Mouse (Mus musculus) forebrain, postnatal 0 days (tissue): ENCODE results near the gene Gm26620. TPM values are rescaled to one million over a fixed set of nuclear protein-coding genes. Genes with fewer than 3 reads are reported as not detected.

Experiments used
- ATAC-seq: fragments of 200-750 bp; cut with Nextera tagmentation; 2 replicates; pipeline ENCODE4 v1.8.0; 2017; ENCODE audit warnings: mild to moderate bottlenecking, moderate library complexity
- DNase-seq: peaks from one replicate; pipeline ENCODE4 v3.0.0-alpha.2; 2015
- H3K27ac ChIP-seq: fragments of 300-500 bp; sonication (generic); 2 replicates; pipeline ENCODE4 v1.5.1; 2014; ENCODE audit warnings: low read depth, mild to moderate bottlenecking, antibody characterized with exemption, low read length, moderate library complexity, mixed read lengths
- H3K27me3 ChIP-seq: fragments of 300-500 bp; sonication (generic); 2 replicates; pipeline ENCODE4 v1.6.1; 2014; ENCODE audit warnings: mild to moderate bottlenecking, low read length, mixed read lengths; ENCODE audit not compliant: insufficient read depth
- H3K36me3 ChIP-seq: fragments of 300-500 bp; sonication (generic); 2 replicates; pipeline ENCODE4 v1.6.1; 2014; ENCODE audit warnings: mild to moderate bottlenecking, moderate library complexity; ENCODE audit not compliant: insufficient read depth
- H3K4me1 ChIP-seq: fragments of 300-500 bp; sonication (generic); 2 replicates; pipeline ENCODE4 v1.6.1; 2014; ENCODE audit warnings: antibody characterized with exemption; ENCODE audit not compliant: insufficient read depth
- H3K4me2 ChIP-seq: fragments of 300-500 bp; sonication (generic); 2 replicates; pipeline ENCODE4 v1.6.1; 2014; ENCODE audit warnings: low read depth, mild to moderate bottlenecking, moderate library complexity
- H3K4me3 ChIP-seq: fragments of 300-500 bp; sonication (generic); 2 replicates; pipeline ENCODE4 v1.5.1; 2014; ENCODE audit warnings: low read depth, low read length, mixed read lengths
- H3K9ac ChIP-seq: fragments of 300-500 bp; sonication (generic); 2 replicates; pipeline ENCODE4 v1.6.1; 2014; ENCODE audit warnings: mild to moderate bottlenecking
- H3K9me3 ChIP-seq: fragments of 300-500 bp; sonication (generic); 2 replicates; pipeline ENCODE4 v1.6.1; 2016; ENCODE audit warnings: low read length
- CTCF ChIP-seq: sonication (generic); IDR thresholded peaks from 2 replicates; pipeline ENCODE4 v1.5.1; 2016; ENCODE audit warnings: antibody characterized with exemption, control low read depth, low read depth
- WGBS: fragments of 180-500 bp; shearing (Covaris S2); extraction: QIAGEN DNeasy Blood & Tissue Kit; methylation state at CpG from one replicate; pipeline ENCODE4 v1.1.7; 2014; 5-methylcytosine and 5-hydroxymethylcytosine counted together
- polyA plus RNA-seq: library from polyadenylated mRNA; unstranded; fragments of >200 nt; fragmentation: Nextera tagmentation; extraction: Ambion mirVana; gene quantifications from 2 replicates; pipeline ENCODE4 v1.2.1, GENCODE M21; 2015
- total RNA-seq: library from RNA; depleted of rRNA; stranded (reverse); fragments of >200 nt; gene quantifications from 2 replicates; pipeline ENCODE4 v1.2.3, GENCODE M21; 2014

Gene Gm26620
- total and polyA plus RNA-seq, 2 experiments from 2014 or later = 0.48 to 2.4 TPM

DNA sequence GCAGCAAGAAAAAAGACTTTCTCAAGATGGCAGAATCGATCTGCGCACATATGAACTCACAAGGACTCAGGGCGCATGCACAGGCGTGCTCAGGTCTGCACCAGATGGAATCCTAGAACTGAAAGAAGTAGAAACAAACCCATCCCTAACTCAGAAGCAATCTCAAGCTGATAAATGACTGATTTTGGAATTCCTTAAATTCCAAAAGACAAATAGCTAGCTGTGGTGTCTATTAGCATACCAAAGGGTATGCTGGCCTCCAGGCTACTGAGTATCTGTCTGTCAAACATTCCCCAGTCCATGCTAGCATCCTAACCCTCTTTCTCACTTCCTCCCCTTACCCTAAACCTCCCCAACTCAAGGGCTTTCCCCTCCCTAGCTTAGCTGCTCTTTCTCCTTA, 4.4 kb downstream of the Gm26620 start:
- TF ChIP-seq CTCF = no peak
- H3K4me2 ChIP-seq = no peak overlapping the region
- WGBS = 74% methylated on average over 4 of the region's 4 CpGs
- ATAC-seq (no peak), DNase-seq (no peak)
- H3K9me3 ChIP-seq = no peaks in the 10 kb centered on the region
- no peaks in the 10 kb centered on the region; the same call in 1 of the 2 replicates for H3K4me1 ChIP-seq
- H3K27ac ChIP-seq = no peak overlapping the region
- no peak overlapping the region for H3K9ac ChIP-seq
- H3K36me3 ChIP-seq = no peaks in the 10 kb centered on the region
- no peaks in the 10 kb centered on the region for H3K27me3 ChIP-seq
- H3K4me3 ChIP-seq = no peak overlapping the region

DNA sequence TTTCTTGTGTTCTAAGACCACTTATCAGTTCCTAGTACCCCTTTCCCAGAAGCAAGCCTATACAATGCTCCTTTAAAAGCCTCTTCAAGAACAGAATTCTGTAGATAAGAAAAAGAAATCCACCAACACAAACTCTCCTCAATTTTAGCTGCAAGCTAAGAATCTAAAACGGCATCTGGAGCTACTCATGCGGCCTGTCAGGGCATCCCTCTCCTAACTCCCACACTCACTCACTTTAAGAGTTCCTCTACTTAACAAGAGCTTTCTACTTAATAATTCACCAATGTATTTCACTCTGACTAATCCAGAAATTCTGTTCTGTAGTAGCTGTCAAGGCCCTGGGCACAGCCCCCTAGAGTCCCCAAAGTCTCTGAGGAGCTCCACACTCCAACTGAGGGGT, 6.8 kb downstream of the Gm26620 start:
- H3K9ac ChIP-seq = no peak overlapping the region
- no peaks in the 10 kb centered on the region for H3K4me1 ChIP-seq
- no peaks in the 10 kb centered on the region for H3K36me3 ChIP-seq
- TF ChIP-seq CTCF = no peak
- H3K27me3 ChIP-seq = peaks cover 3% of the 10 kb centered on the region; the same call in 1 of the 2 replicates
- ATAC-seq (no peak), DNase-seq (no peak)
- no peaks in the 10 kb centered on the region for H3K9me3 ChIP-seq
- WGBS = 83% methylated on average over 2 of the region's 2 CpGs
- no peak overlapping the region for H3K27ac ChIP-seq
- H3K4me2 ChIP-seq = no peak overlapping the region
- no peak overlapping the region for H3K4me3 ChIP-seq

DNA sequence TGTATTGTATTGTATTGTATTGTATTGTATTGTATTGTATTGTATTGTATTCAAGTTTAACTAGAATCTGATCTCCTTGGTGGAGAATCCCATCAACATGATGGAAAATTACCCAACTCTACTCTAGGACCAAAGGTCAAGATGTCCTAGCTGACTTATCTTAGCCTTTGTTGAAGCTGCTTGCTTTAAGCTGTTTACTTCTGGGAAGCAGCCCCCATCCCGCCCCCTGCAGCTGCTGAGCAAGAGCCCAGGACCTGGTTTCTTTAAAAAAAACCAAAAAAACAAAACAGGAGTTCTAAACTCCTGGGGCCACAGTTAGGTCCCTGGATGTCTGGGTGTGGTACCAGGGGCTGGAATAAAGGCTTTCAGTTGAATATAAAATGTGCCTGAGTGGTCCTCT, 7.4 kb downstream of the Gm26620 start:
- no peaks in the 10 kb centered on the region for H3K9me3 ChIP-seq
- H3K36me3 ChIP-seq = no peaks in the 10 kb centered on the region
- no peak for TF ChIP-seq CTCF
- WGBS = 33% methylated on average over 1 of the region's 1 CpGs
- DNase-seq (no peak), ATAC-seq (no peak)
- H3K4me3 ChIP-seq = no peak overlapping the region
- no peak overlapping the region for H3K4me2 ChIP-seq
- no peak overlapping the region for H3K9ac ChIP-seq
- no peaks in the 10 kb centered on the region for H3K4me1 ChIP-seq
- peaks cover 3% of the 10 kb centered on the region; the same call in 1 of the 2 replicates for H3K27me3 ChIP-seq
- no peak overlapping the region for H3K27ac ChIP-seq

DNA sequence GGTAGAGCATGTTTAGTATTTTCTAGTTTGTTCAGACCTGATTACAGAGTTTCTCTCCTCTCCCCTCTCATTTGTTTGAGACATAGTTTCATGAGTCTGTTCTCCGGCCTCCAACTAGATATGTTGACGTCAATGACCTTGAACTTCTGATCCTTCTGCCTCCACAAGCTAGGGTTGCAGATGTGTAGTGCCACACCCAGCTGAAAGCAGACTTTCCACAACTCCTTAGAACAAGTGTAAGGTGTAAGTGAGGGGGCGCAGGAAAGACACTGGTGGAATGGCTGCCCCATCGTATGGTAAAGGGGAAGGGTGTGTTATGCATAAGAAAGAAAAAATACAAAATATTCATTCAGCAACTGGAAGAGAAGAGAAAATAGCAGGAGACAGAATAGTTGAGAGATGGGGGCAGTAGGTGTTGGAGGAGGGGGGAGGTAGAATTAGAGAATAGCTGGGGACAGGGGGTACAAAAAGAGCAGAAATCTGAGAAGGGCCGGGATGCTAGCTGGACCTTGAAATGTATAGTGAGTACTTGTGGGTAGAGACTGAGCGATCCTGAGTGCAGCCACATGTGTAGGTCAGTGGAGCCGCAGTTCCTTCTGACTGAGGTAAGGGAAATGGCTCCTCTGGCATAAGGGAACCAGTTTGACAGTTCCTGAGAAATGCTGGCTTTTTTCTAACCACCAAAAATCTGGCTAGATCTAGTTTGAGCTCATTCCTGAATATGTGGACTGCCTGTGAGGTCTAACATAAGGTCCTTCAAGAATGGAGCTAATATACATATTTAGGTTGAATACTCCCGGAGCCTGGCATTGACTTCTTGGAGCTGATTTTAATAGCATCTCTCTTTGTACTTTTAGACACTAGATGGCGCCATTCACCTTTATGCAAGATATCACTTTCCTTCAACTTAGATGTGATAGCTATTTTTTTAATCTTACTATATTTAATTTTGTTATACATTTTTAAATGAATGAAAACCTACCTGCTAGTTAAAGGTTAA, 10.0 kb downstream of the Gm26620 start:
- H3K9ac ChIP-seq = no peak overlapping the region
- no peaks in the 10 kb centered on the region for H3K36me3 ChIP-seq
- no peak overlapping the region for H3K4me2 ChIP-seq
- peak; percentile 68 for TF ChIP-seq CTCF
- H3K27me3 ChIP-seq = peaks cover 3% of the 10 kb centered on the region; the same call in 1 of the 2 replicates
- peak; percentile 66 for DNase-seq
- H3K9me3 ChIP-seq = no peaks in the 10 kb centered on the region
- peak; percentile 18; the same call in 1 of the 2 replicates for ATAC-seq
- WGBS = 63% methylated on average over 9 of the region's 9 CpGs
- H3K4me1 ChIP-seq = no peaks in the 10 kb centered on the region
- H3K27ac ChIP-seq = no peak overlapping the region
- H3K4me3 ChIP-seq = no peak overlapping the region

GRCm38 (mm10) chr1:170896651-170897281, 11.9 kb downstream of the Gm26620 start:
- WGBS = 88% methylated on average over 5 of the region's 5 CpGs
- Histone ChIP-seq H3K9me3 (no peaks in the 10 kb centered on the region), H3K36me3 (no peaks in the 10 kb centered on the region), H3K4me1 (no peaks in the 10 kb centered on the region), H3K27ac (no peak overlapping the region), H3K9ac (no peak overlapping the region), H3K4me3 (no peak overlapping the region), H3K27me3 (peaks cover 3% of the 10 kb centered on the region; the same call in 1 of the 2 replicates), H3K4me2 (no peak overlapping the region)
- ATAC-seq = no peak
- no peak for DNase-seq
- no peak for TF ChIP-seq CTCF

GRCm38 (mm10) chr1:170898413-170899075, 13.7 kb downstream of the Gm26620 start:
- H3K36me3 ChIP-seq = no peaks in the 10 kb centered on the region
- H3K4me2 ChIP-seq = no peak overlapping the region
- DNase-seq (no peak), ATAC-seq (no peak)
- H3K27ac ChIP-seq = no peak overlapping the region
- WGBS = 80% methylated on average over 16 of the region's 16 CpGs
- no peak overlapping the region for H3K4me3 ChIP-seq
- peaks cover 3% of the 10 kb centered on the region; the same call in 1 of the 2 replicates for H3K27me3 ChIP-seq
- no peak for TF ChIP-seq CTCF
- no peaks in the 10 kb centered on the region for H3K9me3 ChIP-seq
- H3K4me1 ChIP-seq = no peaks in the 10 kb centered on the region
- H3K9ac ChIP-seq = no peak overlapping the region
